Mouse (Mus musculus): ENCODE data around the gene Abhd17b. TPM values are rescaled to one million over a fixed set of nuclear protein-coding genes. Genes with fewer than 3 reads are reported as not detected.

Gene Abhd17b
- polyA plus RNA-seq, 1 experiment from 2014 or later = 7.0 TPM

DNA sequence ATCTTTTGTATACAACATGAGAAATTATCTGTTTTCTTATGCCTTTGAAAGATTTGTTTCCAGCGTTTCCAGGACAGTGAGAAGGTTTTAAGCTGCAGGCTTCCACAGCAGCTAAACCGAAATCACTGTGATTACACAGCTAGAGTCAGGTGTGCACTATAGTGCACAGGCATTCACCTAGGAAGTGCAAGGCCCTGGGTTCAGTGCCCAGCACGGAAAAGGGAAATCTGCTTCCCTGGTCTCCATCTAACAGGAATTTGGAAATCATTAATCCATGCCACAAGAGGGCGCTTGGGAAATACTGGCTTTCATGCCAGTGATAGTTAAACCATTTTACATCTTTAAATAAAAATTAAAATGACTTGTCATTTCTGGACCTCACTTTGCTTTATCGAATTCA lies 81.1 kb downstream of the Abhd17b start:
- Histone ChIP-seq H3K4me1 (replicated peaks) (peaks cover 12% of the 10 kb centered on the region; the same call in 1 of the 2 replicates), H3K27ac (no peak overlapping the region), H3K9ac (no peak overlapping the region), H3K4me2 (no peak overlapping the region), H3K27me3 (no peaks in the 10 kb centered on the region), H3K4me3 (replicated peaks) (no peak overlapping the region), H3K36me3 (no peaks in the 10 kb centered on the region), H3K9me3 (replicated peaks) (no peaks in the 10 kb centered on the region)
- ATAC-seq (ENCODE audit: low read depth) (no peak), DNase-seq (no peak)
- 41% methylated on average over 5 of the region's 5 CpGs for WGBS (ENCODE audit: insufficient replicate concordance)

Other genes with a start within 250 kb of the Abhd17b start
- 0.50 TPM in 2 replicates for gene Gda, start 179.7 kb upstream of the Abhd17b start, polyA plus RNA-seq (2015; fragmentation: Nextera tagmentation; extraction: Ambion mirVana)
- 17.2 and 19.1 TPM in 2 replicates for gene 1110059E24Rik, start 209 bp upstream of the Abhd17b start, polyA plus RNA-seq (2015; fragmentation: Nextera tagmentation; extraction: Ambion mirVana)
- gene Cemip2, start 125.2 kb downstream of the Abhd17b start, polyA plus RNA-seq (2015; fragmentation: Nextera tagmentation; extraction: Ambion mirVana) = 7.2 and 8.7 TPM in 2 replicates